Mouse (Mus musculus) stomach, postnatal 0 days (tissue): Measurements from ENCODE around the gene Ctla4.

Experiments used
- CTCF ChIP-seq: IDR thresholded peaks from 2 replicates; pipeline ENCODE4 v1.5.1; 2016; ENCODE audit warnings: antibody characterized with exemption, low read depth, mild to moderate bottlenecking, moderate library complexity
- EP300 ChIP-seq: optimal IDR thresholded peaks from 2 replicates; pipeline ENCODE3; 2016; ENCODE audit warnings: antibody characterized with exemption

- TF ChIP-seq EP300, result no peak
- TF ChIP-seq CTCF, result no peak
These were observed 37.7 kb upstream of the Ctla4 start for GRCm38 (mm10) chr1:60849112-60849511.
